Mouse (Mus musculus) gastrocnemius, adult 8-10 months (tissue): ENCODE results near the gene Bpifb5. TPM values are rescaled to one million over a fixed set of nuclear protein-coding genes. Genes with fewer than 3 reads are reported as not detected.
"Not testable (repeated sequence)": the region's sequence is repeated elsewhere in the genome, so short reads cannot be mapped to it uniquely, and the experiment has no call there.

Source experiments
- DNase-seq, 2 experiments: peaks; one replicate each; pipeline ENCODE4 v3.0.0; 2022; ENCODE audit warnings: low spot score in 2 of 2
- total RNA-seq, 4 experiments: library from RNA; stranded (reverse); gene quantifications; 2 replicates each; pipeline ENCODE4 v1.2.4; 2022

Bpifb5 gene
- total RNA-seq, 4 experiments from 2014 or later = not detected

DNA sequence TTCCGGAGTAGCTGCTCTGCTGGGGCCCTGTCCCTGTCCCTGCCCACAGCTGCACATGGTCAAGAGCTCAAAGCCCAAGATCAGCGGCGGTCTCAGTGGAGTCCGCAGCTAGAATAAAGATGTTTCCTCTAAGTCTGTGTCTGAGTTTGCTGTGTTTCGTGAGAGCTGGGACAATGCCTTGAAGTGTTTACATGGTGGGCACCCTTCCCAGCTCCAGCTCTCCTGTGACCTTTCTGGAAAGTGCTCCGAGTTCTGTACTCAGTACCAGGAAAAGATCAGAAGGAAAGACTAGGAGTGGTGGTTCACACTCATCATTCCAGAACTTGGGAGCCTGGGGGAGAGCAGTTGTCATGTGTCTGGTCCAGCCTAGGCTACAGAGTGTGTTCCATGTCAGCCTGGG, 17.2 kb downstream of the Bpifb5 start:
- DNase-seq = no peak

DNA sequence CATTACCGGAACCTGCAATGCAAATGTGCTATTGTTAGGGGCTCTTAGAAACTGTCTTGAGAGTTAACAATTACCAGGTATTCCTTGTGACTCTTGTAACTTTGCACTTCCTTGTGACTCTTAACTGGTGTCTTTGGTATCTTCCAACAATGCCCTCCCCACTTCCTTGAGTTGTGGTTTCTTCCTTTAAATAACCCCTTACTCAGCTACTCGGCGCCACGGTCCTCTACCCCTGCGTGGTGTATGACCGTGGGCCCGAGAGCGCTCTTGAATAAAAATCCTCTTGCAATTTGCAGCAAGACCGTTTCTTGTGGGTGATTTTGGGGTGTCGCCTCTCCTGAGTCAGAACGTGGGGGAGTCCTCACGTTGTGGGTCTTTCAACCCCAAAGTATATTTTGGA, 19.2 kb downstream of the Bpifb5 start:
- not testable (repeated sequence) for DNase-seq

DNA sequence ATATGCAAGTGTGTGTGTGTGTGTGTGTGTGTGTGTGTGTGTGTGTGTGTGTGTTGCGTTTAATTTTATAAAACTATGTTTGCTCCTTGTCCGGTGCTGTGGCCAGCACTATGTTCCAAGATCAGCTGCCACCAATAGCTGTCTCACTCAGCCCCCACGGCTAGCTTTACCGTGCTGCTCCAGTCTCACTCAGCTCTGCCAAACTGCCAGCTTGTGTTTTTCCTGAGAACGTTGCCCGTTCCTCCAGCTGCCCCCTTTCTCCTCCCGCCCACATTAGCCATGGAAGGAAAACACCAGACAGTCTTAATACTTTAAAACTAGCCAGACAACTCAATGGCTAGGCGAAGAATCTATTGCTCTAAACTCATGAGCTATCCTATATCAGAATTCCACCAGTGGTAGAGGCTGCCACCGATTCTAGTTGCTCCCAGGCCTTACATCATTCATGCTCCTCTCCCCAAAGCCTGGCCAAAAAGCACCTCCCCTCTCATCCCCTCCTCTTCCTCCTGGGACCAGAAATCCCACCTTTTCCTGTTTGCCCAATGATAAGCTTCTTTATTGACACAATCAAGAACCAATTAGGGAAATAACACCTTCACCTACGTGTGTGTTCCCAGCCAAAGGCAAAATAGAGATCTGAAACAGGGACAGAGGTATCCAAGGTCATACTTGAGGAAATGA, 20.0 kb downstream of the Bpifb5 start:
- no peak for DNase-seq

DNA sequence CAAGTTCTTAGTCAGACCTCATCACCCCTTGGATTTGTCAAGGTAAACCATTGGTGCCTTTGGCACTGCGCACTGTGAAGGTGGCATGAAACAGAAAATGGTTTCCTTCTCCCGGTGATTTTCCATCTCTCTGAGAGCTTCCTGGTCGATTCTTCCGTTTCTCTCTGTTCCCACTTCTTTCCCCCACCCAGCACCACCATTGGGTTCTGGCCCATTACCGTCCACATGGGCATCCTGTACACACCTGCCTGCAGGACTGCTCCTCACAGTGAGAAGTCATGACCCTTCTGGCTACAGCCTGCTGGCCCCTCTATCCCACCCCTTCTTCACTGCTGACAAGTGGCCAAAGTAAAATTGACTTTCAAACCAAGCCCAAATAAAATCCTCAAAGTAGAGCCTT, 21.8 kb downstream of the Bpifb5 start:
- no peak for DNase-seq

DNA sequence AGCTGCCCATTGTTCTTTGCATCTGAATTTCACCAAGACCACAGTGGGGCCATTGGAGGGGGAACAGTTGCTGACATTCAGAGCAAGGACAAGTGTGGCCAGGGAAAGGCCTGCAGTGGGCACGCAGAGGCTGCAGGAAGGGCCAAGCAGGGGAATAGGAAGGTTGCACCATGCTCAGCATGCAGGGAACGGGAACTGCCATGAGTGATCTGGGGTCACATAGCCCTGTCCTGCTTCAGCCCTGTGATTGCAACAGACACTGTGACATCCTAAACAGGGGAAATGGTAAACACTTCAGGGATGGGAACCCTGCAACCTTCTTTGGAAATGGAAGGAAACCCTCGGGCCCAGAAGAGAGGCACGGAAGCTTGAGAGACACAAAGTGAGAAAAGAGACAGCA, 31.7 kb downstream of the Bpifb5 start:
- DNase-seq = not testable (repeated sequence)

DNA sequence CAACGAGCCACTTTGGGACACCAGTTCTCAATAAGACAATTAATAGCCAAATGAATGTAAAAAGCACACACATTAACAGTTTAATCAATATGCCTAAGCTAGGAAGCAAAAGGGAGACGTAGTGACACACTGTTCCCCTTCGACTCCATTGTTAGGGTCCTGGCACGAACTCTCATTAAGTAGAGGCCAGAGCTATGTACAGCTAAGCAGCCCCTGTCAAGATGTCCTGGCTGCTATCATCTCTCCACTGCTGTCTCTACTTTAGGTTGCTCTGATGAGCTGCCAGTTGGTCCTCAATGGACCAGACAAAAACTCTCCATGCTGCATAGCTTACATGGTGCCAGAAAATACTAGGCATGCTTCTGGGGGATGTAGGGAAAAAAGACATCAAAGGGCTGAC, 32.2 kb downstream of the Bpifb5 start:
- no peak for DNase-seq

DNA sequence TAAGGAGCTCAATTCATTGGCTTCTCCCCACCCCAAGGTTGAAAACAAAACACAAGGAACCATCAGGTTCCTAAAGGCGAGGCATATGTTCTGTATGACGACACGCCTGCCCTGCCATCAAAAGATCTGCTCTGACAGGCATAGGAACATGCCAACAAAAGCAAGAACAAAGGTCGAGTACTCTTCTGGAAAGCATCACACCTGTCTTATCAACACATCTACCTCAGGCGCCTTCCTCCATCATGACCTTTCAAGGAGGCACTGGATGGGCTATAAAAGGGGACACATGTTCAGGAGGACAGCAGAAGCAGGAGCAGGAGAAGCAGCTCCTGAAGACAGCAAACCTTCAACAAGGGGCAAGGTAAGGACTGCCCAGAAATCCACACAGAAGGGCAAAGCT, 34.0 kb downstream of the Bpifb5 start, which contains the start of gene Bpifb9a:
Bpifb9a (plus strand) TSS at position 301 of the 400 bp plus-strand sequence.
- not testable (repeated sequence) for DNase-seq

DNA sequence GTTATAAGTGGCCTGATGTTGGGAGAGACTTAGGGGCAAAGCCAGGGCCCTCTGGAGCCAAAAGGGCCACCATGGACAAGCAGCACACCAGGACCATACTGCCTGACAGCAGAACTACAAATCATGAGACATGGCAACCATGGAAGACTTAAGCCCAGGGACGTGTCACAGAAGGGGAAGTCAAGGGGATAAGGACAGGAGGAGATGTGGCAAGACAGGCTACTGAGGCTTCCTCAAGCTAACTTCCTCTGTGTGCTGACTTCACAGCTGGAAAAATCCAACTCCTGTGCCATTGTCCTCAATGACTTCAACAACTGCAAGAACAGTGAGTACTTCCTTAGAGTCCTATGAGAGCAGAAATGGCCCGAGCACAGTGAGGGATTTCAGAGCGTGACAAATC, 40.9 kb downstream of the Bpifb5 start:
- not testable (repeated sequence) for DNase-seq

Other genes starting within 250 kb of the Bpifb5 start
- under 1 TPM in 1 of 4 experiments, not detected in 3; 0.19 TPM for gene Bpifa6, start 248.8 kb upstream of the Bpifb5 start, total RNA-seq
- gene Bpifa2, start 215.5 kb upstream of the Bpifb5 start, total RNA-seq = not detected
- gene Bpifa3, start 93.4 kb upstream of the Bpifb5 start, total RNA-seq = not detected
- not detected for gene Bpifa1, start 80.9 kb upstream of the Bpifb5 start, total RNA-seq
- not detected for gene Bpifa5, start 61.1 kb upstream of the Bpifb5 start, total RNA-seq
- not detected for gene Bpifb1, start 32.9 kb upstream of the Bpifb5 start, total RNA-seq
- gene Bpifb9a, start 34.1 kb downstream of the Bpifb5 start, total RNA-seq = 1 to 10 TPM in 1 of 4 experiments, not detected in 3; 1.1 TPM
- gene Bpifb9b, start 83.5 kb downstream of the Bpifb5 start, total RNA-seq = 1 to 10 TPM in 1 of 4 experiments, not detected in 3; 1.2 TPM
- gene Cdk5rap1, start 149.3 kb downstream of the Bpifb5 start, total RNA-seq = 10 to 100 TPM; 11.7 to 17.1 (median 12.0) TPM
- gene Snta1, start 184.4 kb downstream of the Bpifb5 start, total RNA-seq = 100 to 1,000 TPM; 156 to 248 (median 181) TPM
- 10 to 100 TPM; 12.7 to 14.8 (median 13.5) TPM for gene Cbfa2t2, start 212.7 kb downstream of the Bpifb5 start, total RNA-seq